Mouse (Mus musculus) intestine, postnatal 0 days (tissue): ENCODE measurements around the gene Ascc3. TPM values are rescaled to one million over a fixed set of nuclear protein-coding genes. Genes with fewer than 3 reads are reported as not detected.

Experiments
- ATAC-seq: fragments of 200-750 bp; cut with Nextera tagmentation; 2 replicates; pipeline ENCODE4 v1.8.0; 2017; ENCODE audit warnings: mild to moderate bottlenecking, moderate TSS enrichment, moderate library complexity
- H3K27ac ChIP-seq: fragments of 300-500 bp; sonication (generic); 2 replicates; pipeline ENCODE4 v1.5.1; 2014; ENCODE audit warnings: mild to moderate bottlenecking, low read depth, low read length, moderate library complexity
- H3K27me3 ChIP-seq: fragments of 300-500 bp; sonication (generic); replicated peaks from 2 replicates; pipeline ENCODE4 v1.6.1; 2014; ENCODE audit warnings: low read length, mixed read lengths; ENCODE audit not compliant: control insufficient read depth, insufficient read depth
- H3K36me3 ChIP-seq: fragments of 300-500 bp; sonication (generic); 2 replicates; pipeline ENCODE4 v1.6.1; 2014; ENCODE audit warnings: mild to moderate bottlenecking, moderate library complexity; ENCODE audit not compliant: control insufficient read depth, insufficient read depth
- H3K4me1 ChIP-seq: fragments of 300-500 bp; sonication (generic); replicated peaks from 2 replicates; pipeline ENCODE4 v1.6.1; 2014; ENCODE audit warnings: antibody characterized with exemption, low read length, mixed read lengths; ENCODE audit not compliant: control insufficient read depth, insufficient read depth
- H3K4me2 ChIP-seq: fragments of 300-500 bp; sonication (generic); replicated peaks from 2 replicates; pipeline ENCODE4 v1.6.1; 2014; ENCODE audit warnings: low read depth, mild to moderate bottlenecking, moderate library complexity
- H3K4me3 ChIP-seq: fragments of 300-500 bp; sonication (generic); 2 replicates; pipeline ENCODE4 v1.5.1; 2014; ENCODE audit warnings: low read depth, low read length
- H3K9ac ChIP-seq: fragments of 300-500 bp; sonication (generic); 2 replicates; pipeline ENCODE4 v1.6.1; 2014; ENCODE audit warnings: mild to moderate bottlenecking, low read depth, low read length
- H3K9me3 ChIP-seq: fragments of 300-500 bp; sonication (generic); 2 replicates; pipeline ENCODE4 v1.6.1; 2016; ENCODE audit warnings: mixed run types; ENCODE audit not compliant: control insufficient read depth
- CTCF ChIP-seq: sonication (generic); IDR thresholded peaks from 2 replicates; pipeline ENCODE4 v1.5.1; 2016; ENCODE audit warnings: low read depth, mild to moderate bottlenecking, control low read depth, antibody characterized with exemption, moderate library complexity
- WGBS: fragments of 180-500 bp; shearing (Covaris S2); extraction: QIAGEN DNeasy Blood & Tissue Kit; methylation state at CpG from one replicate; pipeline ENCODE4 v1.1.7; 2014; 5-methylcytosine and 5-hydroxymethylcytosine counted together
- polyA plus RNA-seq: library from polyadenylated mRNA; unstranded; fragments of >200 nt; fragmentation: Nextera tagmentation; extraction: Ambion mirVana; gene quantifications from 2 replicates; pipeline ENCODE4 v1.2.1, GENCODE M21; 2015

Gene Ascc3
- polyA plus RNA-seq, 1 experiment from 2014 or later = 11.2 TPM

DNA sequence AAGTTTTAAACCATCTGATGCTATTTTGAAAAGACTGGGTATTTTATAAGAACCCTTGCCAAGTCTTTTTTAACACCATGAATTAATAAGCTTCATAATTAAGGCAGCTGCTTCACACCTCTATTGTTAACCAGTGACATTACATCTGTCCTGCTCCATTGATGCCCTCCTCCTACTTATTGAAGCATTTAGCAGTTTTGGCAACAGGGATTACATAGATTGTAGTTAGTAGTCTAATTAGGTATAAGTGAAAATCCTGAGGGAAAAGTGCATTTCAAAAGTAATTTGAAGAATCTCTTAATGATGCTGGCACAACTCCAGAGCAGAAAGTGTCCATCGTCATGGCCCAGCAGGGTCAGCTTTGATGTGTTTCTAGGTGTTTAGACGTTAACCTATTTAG lies 180.3 kb downstream of the Ascc3 start:
- 82% methylated on average over 2 of the region's 2 CpGs for WGBS
- no peak for TF ChIP-seq CTCF
- Histone ChIP-seq H3K36me3 (peaks cover 9% of the 10 kb centered on the region; the same call in 1 of the 2 replicates), H3K4me3 (no peak overlapping the region), H3K4me2 (no peak overlapping the region), H3K9me3 (no peaks in the 10 kb centered on the region), H3K27me3 (no peaks in the 10 kb centered on the region), H3K9ac (no peak overlapping the region), H3K27ac (no peak overlapping the region), H3K4me1 (no peaks in the 10 kb centered on the region)
- ATAC-seq = no peak

DNA sequence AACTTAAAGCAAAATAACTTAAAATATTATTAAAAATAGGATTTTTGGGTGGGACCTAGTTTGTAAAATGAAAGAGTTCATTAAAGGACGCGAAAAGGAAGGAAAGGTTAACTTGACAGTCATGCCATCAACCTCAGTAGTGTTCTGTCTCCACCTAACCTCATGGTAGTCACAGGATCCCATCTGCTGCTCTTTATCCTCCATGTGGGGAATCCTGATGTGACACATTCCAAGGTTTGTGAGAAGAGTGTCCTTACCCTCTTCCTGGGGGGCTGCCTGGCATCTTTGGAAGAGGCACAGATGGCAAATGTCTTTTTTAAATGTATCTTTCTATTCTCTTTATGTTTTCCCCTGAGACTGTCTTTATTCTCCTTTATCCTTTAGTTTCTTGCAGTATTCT lies 181.4 kb downstream of the Ascc3 start:
- H3K9me3 ChIP-seq = no peaks in the 10 kb centered on the region
- no peaks in the 10 kb centered on the region for H3K27me3 ChIP-seq
- no peaks in the 10 kb centered on the region for H3K4me1 ChIP-seq
- H3K9ac ChIP-seq = no peak overlapping the region
- no peak for ATAC-seq
- no peak overlapping the region for H3K4me3 ChIP-seq
- H3K4me2 ChIP-seq = no peak overlapping the region
- 94% methylated on average over 2 of the region's 2 CpGs for WGBS
- H3K27ac ChIP-seq = no peak overlapping the region
- peaks cover 9% of the 10 kb centered on the region; the same call in 1 of the 2 replicates for H3K36me3 ChIP-seq
- TF ChIP-seq CTCF = no peak

DNA sequence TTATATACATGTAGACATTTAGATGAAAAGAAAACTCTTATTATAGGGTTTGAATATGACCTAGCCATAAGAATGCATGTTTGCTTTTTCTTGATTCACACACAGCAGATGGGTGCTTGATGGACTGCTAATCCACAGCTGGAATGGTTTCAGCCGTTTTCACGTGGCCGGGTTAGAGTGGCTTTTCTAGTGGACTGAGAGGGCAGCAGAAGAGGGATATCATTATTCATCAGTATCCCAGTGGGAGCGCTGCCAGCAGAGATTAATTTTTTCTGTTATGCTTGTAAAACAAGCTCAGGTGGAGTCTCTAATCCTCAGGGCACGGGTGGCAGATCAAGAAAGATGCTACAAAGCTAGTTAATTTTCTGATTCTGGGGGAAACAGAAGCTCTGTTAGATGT lies 200.4 kb downstream of the Ascc3 start:
- H3K4me2 ChIP-seq = no peak overlapping the region
- no peak for ATAC-seq
- H3K9ac ChIP-seq = no peak overlapping the region
- no peak overlapping the region for H3K27ac ChIP-seq
- H3K27me3 ChIP-seq = no peaks in the 10 kb centered on the region
- WGBS = 69% methylated on average over 5 of the region's 5 CpGs
- H3K36me3 ChIP-seq = no peaks in the 10 kb centered on the region
- no peaks in the 10 kb centered on the region for H3K9me3 ChIP-seq
- TF ChIP-seq CTCF = no peak
- H3K4me1 ChIP-seq = no peaks in the 10 kb centered on the region
- no peak overlapping the region for H3K4me3 ChIP-seq

DNA sequence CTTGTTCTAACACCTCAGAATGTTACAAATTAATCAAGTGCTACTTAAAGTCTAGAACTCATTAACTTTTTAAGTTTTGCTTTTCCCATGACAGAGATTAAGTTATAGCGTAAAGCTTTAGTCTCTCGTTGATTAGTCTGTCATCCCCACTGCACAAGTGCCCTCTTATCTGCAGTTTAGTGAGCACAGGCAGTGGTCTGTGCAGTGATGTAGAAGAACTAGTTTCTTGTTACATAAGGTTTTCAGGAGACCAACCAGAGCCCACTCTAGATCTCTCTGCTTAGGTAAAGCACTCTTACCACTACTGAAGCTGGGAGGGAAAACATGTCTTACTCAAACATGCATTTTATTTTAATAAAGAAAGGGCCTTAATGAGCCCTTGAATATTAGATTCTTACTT lies 209.1 kb downstream of the Ascc3 start:
- Histone ChIP-seq H3K27ac (no peak overlapping the region), H3K4me1 (no peaks in the 10 kb centered on the region), H3K4me2 (no peak overlapping the region), H3K9ac (no peak overlapping the region), H3K36me3 (no peaks in the 10 kb centered on the region), H3K9me3 (no peaks in the 10 kb centered on the region), H3K27me3 (no peaks in the 10 kb centered on the region), H3K4me3 (no peak overlapping the region)
- TF ChIP-seq CTCF = no peak
- WGBS = 39% methylated on average over 2 of the region's 2 CpGs
- no peak for ATAC-seq

DNA sequence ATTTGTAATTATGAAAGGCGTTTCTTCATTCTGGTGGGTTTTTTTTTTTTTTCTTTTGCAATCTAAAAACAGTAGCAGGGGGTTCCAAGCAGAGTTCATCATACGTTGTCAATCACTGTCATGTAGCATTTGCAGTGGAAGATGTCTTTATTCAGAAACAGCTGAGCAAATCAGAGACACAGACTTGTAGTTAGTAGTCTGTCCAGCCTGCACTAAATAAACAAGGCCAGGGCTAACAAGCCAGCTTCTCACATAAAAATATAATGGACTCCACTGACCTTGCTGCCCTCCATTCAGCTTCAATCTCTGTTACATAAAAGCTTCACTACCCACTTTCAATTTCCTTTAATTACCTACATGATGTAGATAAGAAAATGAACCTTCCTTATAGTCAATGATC lies 209.9 kb downstream of the Ascc3 start:
- H3K27me3 ChIP-seq = no peaks in the 10 kb centered on the region
- H3K4me3 ChIP-seq = no peak overlapping the region
- no peaks in the 10 kb centered on the region for H3K9me3 ChIP-seq
- no peaks in the 10 kb centered on the region for H3K4me1 ChIP-seq
- no peak for ATAC-seq
- H3K4me2 ChIP-seq = no peak overlapping the region
- no peak for TF ChIP-seq CTCF
- H3K9ac ChIP-seq = no peak overlapping the region
- H3K27ac ChIP-seq = no peak overlapping the region
- WGBS = 78% methylated on average over 2 of the region's 2 CpGs
- no peaks in the 10 kb centered on the region for H3K36me3 ChIP-seq

DNA sequence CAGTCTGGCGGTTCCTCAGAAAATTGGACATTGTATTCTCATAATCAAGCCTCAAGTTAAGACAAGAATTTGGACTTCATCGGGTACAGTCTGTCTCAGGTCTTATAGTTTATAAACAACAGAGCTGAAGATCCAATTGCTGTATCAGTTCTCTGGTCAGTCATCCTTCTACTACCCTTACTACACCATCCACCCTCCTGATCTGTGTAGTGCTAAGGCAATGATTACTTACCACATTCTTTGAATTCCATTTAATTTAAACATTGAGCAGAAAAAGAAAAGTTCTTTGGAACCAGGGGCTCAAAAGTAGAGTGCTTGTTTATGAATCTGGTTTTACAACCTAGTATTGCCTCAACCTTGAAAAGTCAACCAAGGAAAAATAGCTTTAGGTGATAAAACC lies 213.7 kb downstream of the Ascc3 start:
- no peak overlapping the region for H3K4me3 ChIP-seq
- H3K4me1 ChIP-seq = no peaks in the 10 kb centered on the region
- no peaks in the 10 kb centered on the region for H3K27me3 ChIP-seq
- H3K4me2 ChIP-seq = no peak overlapping the region
- H3K9ac ChIP-seq = no peak overlapping the region
- 81% methylated on average over 2 of the region's 2 CpGs for WGBS
- ATAC-seq = no peak
- H3K36me3 ChIP-seq = no peaks in the 10 kb centered on the region
- H3K9me3 ChIP-seq = no peaks in the 10 kb centered on the region
- H3K27ac ChIP-seq = no peak overlapping the region
- TF ChIP-seq CTCF = no peak

DNA sequence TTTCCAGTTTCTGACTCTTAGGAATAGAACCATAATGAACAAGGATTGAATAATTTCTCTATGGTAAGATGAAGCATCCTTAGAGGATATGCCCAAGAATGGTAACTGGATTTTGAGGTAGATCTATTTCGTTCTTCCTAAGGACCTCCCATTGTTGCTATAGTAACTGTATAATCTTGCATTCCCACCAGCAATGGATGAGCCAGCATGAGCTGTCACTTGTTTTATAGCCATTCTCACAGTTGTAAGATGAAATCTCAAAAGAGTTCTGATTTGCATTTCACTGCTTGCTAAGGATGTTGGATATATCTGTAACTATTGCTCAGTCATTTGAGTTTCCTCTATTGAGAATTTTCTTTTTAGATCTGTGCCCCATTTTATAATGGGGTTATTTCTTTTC lies 229.9 kb downstream of the Ascc3 start:
- no peak overlapping the region for H3K27ac ChIP-seq
- H3K9ac ChIP-seq = no peak overlapping the region
- no peak for ATAC-seq
- H3K4me1 ChIP-seq = no peaks in the 10 kb centered on the region
- peaks cover 9% of the 10 kb centered on the region; the same call in 1 of the 2 replicates for H3K36me3 ChIP-seq
- WGBS = 93% methylated on average over 1 of the region's 1 CpGs
- TF ChIP-seq CTCF = no peak
- no peak overlapping the region for H3K4me2 ChIP-seq
- no peaks in the 10 kb centered on the region for H3K9me3 ChIP-seq
- no peaks in the 10 kb centered on the region for H3K27me3 ChIP-seq
- H3K4me3 ChIP-seq = no peak overlapping the region
